ENCODE assay signal across 8 mouse cellular contexts in the genomic region with DNA sequence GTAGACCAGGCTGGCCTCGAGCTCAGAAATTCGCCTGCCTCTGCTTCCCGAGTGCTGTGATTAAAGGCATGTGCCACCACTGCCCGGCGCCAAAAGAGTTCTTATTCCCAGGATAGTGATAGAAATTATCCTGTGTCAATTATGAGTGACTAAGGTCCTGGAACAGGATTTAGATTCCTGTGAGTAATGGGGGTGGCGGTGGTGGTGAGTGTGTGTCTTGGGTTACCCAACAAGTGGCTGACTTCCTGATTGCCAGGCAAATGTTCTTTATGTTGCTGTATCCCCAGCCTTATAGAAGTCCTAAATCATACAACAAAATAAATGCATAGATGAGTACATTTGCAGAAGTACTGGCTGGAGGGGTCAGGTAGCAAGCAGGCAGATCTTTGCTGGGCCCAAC. TPM values are rescaled to one million over a fixed set of nuclear protein-coding genes. Genes with fewer than 3 reads are reported as not detected.
DNase-seq lines count a peak whose midpoint lies in the region; ATAC-seq and TF ChIP-seq lines count a peak whose summit lies in the region.

No protein-coding gene starts in this region.

- peak overlapping the region; percentile 76; the same call in 1 of the 2 replicates for H3K4me3 ChIP-seq in kidney, postnatal 0 days (replicated peaks; ENCODE audit: low read depth, low read length)
- H3K4me3 ChIP-seq in kidney, adult 2 months (ENCODE audit: insufficient read depth, low read depth, low read length): no peak overlapping the region
- peak overlapping the region; percentile 94 for H3K4me3 ChIP-seq in embryonic facial prominence, embryonic 12.5 days
- peak overlapping the region; percentile 97 for H3K4me3 ChIP-seq in intestine, embryonic 16.5 days (ENCODE audit: low read length)
- H3K4me3 ChIP-seq in myocyte: peak overlapping the region; percentile 77

- H3ac ChIP-seq in myocyte (ENCODE audit: control insufficient read depth, insufficient read length): no peak overlapping the region

- TF ChIP-seq POLR2A in kidney, adult 2 months (IDR thresholded peaks at IDR 0.05; ENCODE audit: low read depth, low read length): no peak
- no peak for TF ChIP-seq POLR2A in myocyte (IDR thresholded peaks at IDR 0.05; ENCODE audit: insufficient read length, low read depth)

- DNase-seq in kidney, postnatal 0 days (ENCODE audit: low spot score): no peak
- DNase-seq in kidney, adult 2 months: no peak
- no peak for DNase-seq in thymus, postnatal 14 days
- DNase-seq in kidney, adult 9 months: no peak
- DNase-seq in cerebellum, postnatal 4 days (ENCODE audit: low spot score in 2 of 2): no peak

- H3K4me1 ChIP-seq in kidney, postnatal 0 days (replicated peaks; ENCODE audit: insufficient read depth, low read length): peaks cover 21% of the 10 kb centered on the region
- 0 out of 2 replicates have a peak, but pooled peaks cover 2% of the 10 kb centered on the region for H3K4me1 ChIP-seq in kidney, adult 2 months (ENCODE audit: control insufficient read depth, insufficient read depth, low read length)
- peaks cover 5% of the 10 kb centered on the region for H3K4me1 ChIP-seq in embryonic facial prominence, embryonic 12.5 days
- H3K4me1 ChIP-seq in intestine, embryonic 16.5 days (ENCODE audit: control insufficient read depth, insufficient read depth, low read length): peaks cover 17% of the 10 kb centered on the region

- peak overlapping the region; percentile 88 for H3K4me2 ChIP-seq in kidney, postnatal 0 days (ENCODE audit: low read length)
- peak overlapping the region; percentile 70 for H3K4me2 ChIP-seq in embryonic facial prominence, embryonic 12.5 days (replicated peaks)
- peak overlapping the region; percentile 69 for H3K4me2 ChIP-seq in intestine, embryonic 16.5 days (ENCODE audit: low read depth, low read length)
- peak overlapping the region; percentile 93 for H3K4me2 ChIP-seq in myocyte (ENCODE audit: low read depth)

- no peak for TF ChIP-seq CTCF in kidney, postnatal 0 days (IDR thresholded peaks at IDR 0.05; ENCODE audit: low read depth)
- TF ChIP-seq CTCF in kidney, adult 2 months (conservative IDR thresholded peaks at IDR 0.05; ENCODE audit: insufficient read depth, insufficient read length, low read depth, low read length): no peak

- peaks cover 61% of the 10 kb centered on the region for H3K79me2 ChIP-seq in myocyte (ENCODE audit: control insufficient read depth, insufficient read depth)

- H3K36me3 ChIP-seq in kidney, postnatal 0 days (ENCODE audit: insufficient read depth, low read length): no peaks in the 10 kb centered on the region
- no peaks in the 10 kb centered on the region for H3K36me3 ChIP-seq in kidney, adult 2 months (ENCODE audit: control insufficient read depth, insufficient read depth, low read length)
- H3K36me3 ChIP-seq in embryonic facial prominence, embryonic 12.5 days: 0 out of 2 replicates have a peak, but pooled peaks cover 2% of the 10 kb centered on the region
- no peaks in the 10 kb centered on the region for H3K36me3 ChIP-seq in intestine, embryonic 16.5 days (ENCODE audit: control insufficient read depth, insufficient read depth, low read length)
- H3K36me3 ChIP-seq in myocyte (ENCODE audit: control insufficient read depth, insufficient read depth): no peaks in the 10 kb centered on the region

- no peaks in the 10 kb centered on the region for H3K9me3 ChIP-seq in kidney, postnatal 0 days (replicated peaks; ENCODE audit: low read length)
- no peaks in the 10 kb centered on the region for H3K9me3 ChIP-seq in embryonic facial prominence, embryonic 12.5 days
- no peaks in the 10 kb centered on the region for H3K9me3 ChIP-seq in intestine, embryonic 16.5 days (ENCODE audit: control insufficient read depth, low read length)

- no peaks in the 10 kb centered on the region for H3K27me3 ChIP-seq in kidney, postnatal 0 days (ENCODE audit: insufficient read depth, low read length)
- no peaks in the 10 kb centered on the region for H3K27me3 ChIP-seq in kidney, adult 2 months (replicated peaks; ENCODE audit: control insufficient read depth, insufficient read depth, low read length)
- no peaks in the 10 kb centered on the region for H3K27me3 ChIP-seq in embryonic facial prominence, embryonic 12.5 days
- H3K27me3 ChIP-seq in intestine, embryonic 16.5 days (replicated peaks; ENCODE audit: control insufficient read depth, insufficient read depth, low read length): no peaks in the 10 kb centered on the region
- H3K27me3 ChIP-seq in myocyte (ENCODE audit: control insufficient read depth, insufficient read depth, insufficient read length): no peaks in the 10 kb centered on the region

- H3K9ac ChIP-seq in kidney, postnatal 0 days (ENCODE audit: low read depth, low read length): no peak overlapping the region
- no peak overlapping the region for H3K9ac ChIP-seq in embryonic facial prominence, embryonic 12.5 days
- no peak overlapping the region for H3K9ac ChIP-seq in intestine, embryonic 16.5 days (ENCODE audit: low read depth, low read length)

- no peak overlapping the region for H3K27ac ChIP-seq in kidney, postnatal 0 days
- H3K27ac ChIP-seq in kidney, adult 2 months (ENCODE audit: insufficient read depth, low read depth, low read length): no peak overlapping the region
- no peak overlapping the region for H3K27ac ChIP-seq in embryonic facial prominence, embryonic 12.5 days
- no peak overlapping the region for H3K27ac ChIP-seq in intestine, embryonic 16.5 days (ENCODE audit: low read length)

- WGBS in kidney, postnatal 0 days: 94% methylated on average over 6 of the region's 6 CpGs
- 94% methylated on average over 6 of the region's 6 CpGs for WGBS in kidney, adult 2 months
- 89% methylated on average over 6 of the region's 6 CpGs for WGBS in embryonic facial prominence, embryonic 12.5 days
- WGBS in intestine, embryonic 16.5 days: 91% methylated on average over 6 of the region's 6 CpGs

- ATAC-seq in kidney, postnatal 0 days (replicated peaks; ENCODE audit: low FRiP score, low read depth): no peak
- no peak for ATAC-seq in embryonic facial prominence, embryonic 12.5 days (ENCODE audit: insufficient number of reproducible peaks, insufficient read depth, low FRiP score, low TSS enrichment)
- ATAC-seq in intestine, embryonic 16.5 days: no peak

TF ChIP-seq in myocyte, 11 proteins besides CTCF, POLR2A, EP300 and RAD21:
- no peak for TF ChIP-seq MAX (IDR thresholded peaks at IDR 0.05; ENCODE audit: low read depth)
- TF ChIP-seq MYOD1 (IDR thresholded peaks at IDR 0.05; ENCODE audit: control insufficient read depth in 1 of 3, insufficient read length in 2 of 3, low read depth in 2 of 3): no peak
- no peak for TF ChIP-seq CEBPB (IDR thresholded peaks at IDR 0.05; ENCODE audit: insufficient read depth, poor library complexity, severe bottlenecking)
- TF ChIP-seq E2F4 (IDR thresholded peaks at IDR 0.05; ENCODE audit: insufficient read depth): no peak

RNA-seq across cellular contexts. Expression of gene Morc3, which starts 1.6 kb away (rescaled TPM):
- 26.8 and 27.0 TPM in 2 replicates for polyA plus RNA-seq in kidney, postnatal 0 days (2015; fragmentation: Nextera tagmentation; extraction: Ambion mirVana)
- 5.3 and 6.4 TPM in 2 replicates for polyA plus RNA-seq in kidney, adult 2 months (2012; rRNA removed)
- polyA plus RNA-seq in embryonic facial prominence, embryonic 12.5 days (2016; fragmentation: Nextera tagmentation; extraction: Ambion mirVana): 36.9 and 42.3 TPM in 2 replicates
- polyA plus RNA-seq in intestine, embryonic 16.5 days (2015; fragmentation: Nextera tagmentation; extraction: Ambion mirVana): 26.9 and 33.3 TPM in 2 replicates
- 10.6 TPM for polyA plus RNA-seq in myocyte (2012; fragmentation: generic; extraction: Trizol)

RNA-seq across cellular contexts. Expression of gene Chaf1b, which starts 50.1 kb away (rescaled TPM):
- 43.8 and 49.2 TPM in 2 replicates for polyA plus RNA-seq in kidney, postnatal 0 days (2015; fragmentation: Nextera tagmentation; extraction: Ambion mirVana)
- polyA plus RNA-seq in kidney, adult 2 months (2012; rRNA removed): 1.6 and 2.0 TPM in 2 replicates
- 93.5 and 99.0 TPM in 2 replicates for polyA plus RNA-seq in embryonic facial prominence, embryonic 12.5 days (2016; fragmentation: Nextera tagmentation; extraction: Ambion mirVana)
- 45.1 and 53.5 TPM in 2 replicates for polyA plus RNA-seq in intestine, embryonic 16.5 days (2015; fragmentation: Nextera tagmentation; extraction: Ambion mirVana)
- 7.1 TPM for polyA plus RNA-seq in myocyte (2012; fragmentation: generic; extraction: Trizol)
